Mouse (Mus musculus) thymus, adult 2 months (tissue): ENCODE results near the gene Trpv5.

Source experiments
- CTCF ChIP-seq: fragments of 200-500 bp; IDR thresholded peaks from 2 replicates; pipeline ENCODE4 v1.5.1; 2012; ENCODE audit warnings: mild to moderate bottlenecking, control low read depth, low read length, moderate library complexity, borderline replicate concordance; ENCODE audit not compliant: control insufficient read depth, poor library complexity, insufficient read depth; ENCODE audit errors: extremely low read depth
- POLR2A ChIP-seq: fragments of 200-500 bp; IDR thresholded peaks from 2 replicates; pipeline ENCODE4 v1.6.1; 2012; ENCODE audit warnings: mild to moderate bottlenecking, low read length, control low read depth, moderate library complexity; ENCODE audit not compliant: control insufficient read depth, poor library complexity, insufficient read depth; ENCODE audit errors: extremely low read depth

GRCm38 (mm10) chr6:41662320-41662719, 18.2 kb downstream of the Trpv5 start:
- no peak for TF ChIP-seq POLR2A
- TF ChIP-seq CTCF: no peak
